Mouse (Mus musculus) cerebellum, adult 2 months (tissue): ENCODE results near the gene Adgrl3. TPM values are rescaled to one million over a fixed set of nuclear protein-coding genes. Genes with fewer than 3 reads are reported as not detected.

Source experiments
- DNase-seq, 2 experiments: peaks; one replicate each; pipeline ENCODE4 v3.0.0; 2021
- H3K27ac ChIP-seq: fragments of 200-500 bp; 2 replicates; pipeline ENCODE4 v1.5.1; 2012; ENCODE audit warnings: low read length, control low read depth, inconsistent platforms; ENCODE audit not compliant: insufficient read depth
- H3K27me3 ChIP-seq: fragments of 200-500 bp; 2 replicates; pipeline ENCODE4 v1.6.1; 2012; ENCODE audit warnings: inconsistent platforms, mild to moderate bottlenecking, low read length, moderate library complexity; ENCODE audit not compliant: control insufficient read depth, insufficient read depth
- H3K4me1 ChIP-seq: fragments of 200-500 bp; 2 replicates; pipeline ENCODE4 v1.6.1; 2011; ENCODE audit warnings: low read length; ENCODE audit not compliant: control insufficient read depth, insufficient read depth
- H3K4me3 ChIP-seq: fragments of 200-500 bp; replicated peaks from 2 replicates; pipeline ENCODE3; 2011; ENCODE audit warnings: mild to moderate bottlenecking, low read depth, low read length, control low read depth; ENCODE audit not compliant: insufficient read depth
- CTCF ChIP-seq: fragments of 200-500 bp; IDR thresholded peaks from 2 replicates; pipeline ENCODE4 v1.5.1; 2011; ENCODE audit warnings: low read depth, mild to moderate bottlenecking, control low read depth, low read length, moderate library complexity, borderline replicate concordance; ENCODE audit not compliant: insufficient read depth
- POLR2A ChIP-seq: fragments of 200-500 bp; IDR thresholded peaks from 2 replicates; pipeline ENCODE4 v1.6.1; 2011; ENCODE audit warnings: low read length, control low read depth, borderline replicate concordance; ENCODE audit not compliant: insufficient read depth
- WGBS: fragments of 180-500 bp; shearing (Covaris S2); methylation state at CpG from one replicate; pipeline ENCODE4 v1.1.7; 2018; 5-methylcytosine and 5-hydroxymethylcytosine counted together
- polyA plus RNA-seq: library from polyadenylated mRNA; depleted of rRNA; stranded (reverse); fragments of >200 nt; gene quantifications from 2 replicates; pipeline ENCODE4 v1.2.3, GENCODE M21; 2012

Gene Adgrl3
- polyA plus RNA-seq, 1 experiment, result 59.3 TPM

DNA sequence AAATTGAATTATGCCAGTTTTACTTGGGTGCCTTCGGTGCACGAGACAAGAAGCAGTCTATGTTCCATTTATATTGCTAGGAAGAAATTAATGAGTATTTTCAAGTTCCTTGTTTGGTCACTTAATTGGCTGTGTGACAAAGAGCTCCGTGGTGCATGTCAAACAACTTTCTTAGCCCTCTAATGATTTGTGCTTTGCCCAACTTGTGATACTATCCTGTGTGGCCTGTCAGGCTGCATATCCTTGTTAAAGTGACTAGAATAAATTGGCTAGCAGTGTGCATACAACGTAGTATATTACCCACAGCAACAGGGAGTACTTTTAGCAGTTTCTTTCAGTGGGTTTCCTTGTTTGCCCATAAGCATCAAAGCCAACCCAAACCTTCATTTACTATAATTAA is 651.1 kb downstream of the Adgrl3 start:
- Histone ChIP-seq H3K4me3 (no peak overlapping the region), H3K27ac (no peak overlapping the region), H3K4me1 (no peaks in the 10 kb centered on the region), H3K27me3 (no peaks in the 10 kb centered on the region)
- TF ChIP-seq CTCF (no peak), POLR2A (no peak)
- DNase-seq, result no peak
- 41% methylated on average over 4 of the region's 4 CpGs for WGBS

DNA sequence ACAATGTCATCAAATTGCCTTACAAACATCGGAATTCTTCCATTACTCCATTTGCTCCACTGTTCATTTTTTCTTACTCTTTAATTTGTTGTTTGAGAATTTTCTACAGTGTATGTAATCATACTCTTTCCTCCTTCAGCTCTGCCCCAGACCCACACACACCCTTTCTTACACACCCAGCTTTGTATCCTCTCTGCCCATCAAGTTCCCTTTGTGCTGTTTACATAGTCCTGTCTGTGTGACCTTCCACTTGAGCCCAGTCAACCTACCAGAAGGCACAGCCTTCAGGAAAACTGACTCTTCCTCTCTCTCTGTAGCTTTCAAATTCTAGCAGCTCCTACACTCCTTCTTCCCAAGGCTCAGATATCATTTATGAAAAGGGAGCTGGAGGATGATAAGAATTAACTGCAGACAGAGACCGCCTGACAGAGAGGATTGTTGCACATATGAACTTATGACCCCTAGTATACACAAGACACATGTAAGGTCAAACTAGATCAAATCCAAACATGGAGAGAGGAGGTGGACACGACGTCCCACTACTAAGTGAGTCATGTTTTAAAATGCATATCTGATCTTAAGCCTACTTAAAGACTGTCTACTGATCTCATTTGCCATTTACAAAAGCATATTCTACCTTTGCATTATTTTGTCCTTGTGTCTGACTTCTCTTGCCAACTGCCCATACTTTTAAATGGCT is 654.5 kb downstream of the Adgrl3 start:
- Histone ChIP-seq H3K4me3 (no peak overlapping the region), H3K27ac (no peak overlapping the region), H3K4me1 (no peaks in the 10 kb centered on the region), H3K27me3 (no peaks in the 10 kb centered on the region)
- TF ChIP-seq POLR2A (no peak), CTCF (no peak)
- DNase-seq, result no peak
- 97% methylated on average over 4 of the region's 4 CpGs for WGBS

DNA sequence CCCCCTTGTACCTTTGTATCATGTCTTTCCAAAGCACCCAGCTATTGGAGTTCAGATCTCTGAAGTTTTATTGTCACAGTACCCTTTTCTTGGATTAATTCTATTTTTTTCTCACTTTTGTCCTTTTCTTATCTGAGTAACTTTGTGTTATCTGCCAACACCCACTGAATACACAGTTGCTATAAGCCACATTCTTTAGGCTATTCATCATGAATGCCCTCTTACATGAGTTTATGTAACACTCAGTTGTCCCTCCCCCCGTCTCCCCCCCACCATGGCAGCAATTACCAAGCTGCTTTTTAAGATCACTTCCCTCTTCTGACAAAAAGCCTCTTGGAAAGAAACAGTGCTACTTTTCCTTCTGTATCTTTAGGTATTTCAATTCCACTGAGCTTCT is 655.0 kb downstream of the Adgrl3 start:
- Histone ChIP-seq H3K4me1 (no peaks in the 10 kb centered on the region), H3K27me3 (no peaks in the 10 kb centered on the region), H3K27ac (no peak overlapping the region), H3K4me3 (no peak overlapping the region)
- TF ChIP-seq CTCF, result no peak
- no peak for TF ChIP-seq POLR2A
- no peak for DNase-seq
- WGBS, result 71% methylated on average over 1 of the region's 1 CpGs

DNA sequence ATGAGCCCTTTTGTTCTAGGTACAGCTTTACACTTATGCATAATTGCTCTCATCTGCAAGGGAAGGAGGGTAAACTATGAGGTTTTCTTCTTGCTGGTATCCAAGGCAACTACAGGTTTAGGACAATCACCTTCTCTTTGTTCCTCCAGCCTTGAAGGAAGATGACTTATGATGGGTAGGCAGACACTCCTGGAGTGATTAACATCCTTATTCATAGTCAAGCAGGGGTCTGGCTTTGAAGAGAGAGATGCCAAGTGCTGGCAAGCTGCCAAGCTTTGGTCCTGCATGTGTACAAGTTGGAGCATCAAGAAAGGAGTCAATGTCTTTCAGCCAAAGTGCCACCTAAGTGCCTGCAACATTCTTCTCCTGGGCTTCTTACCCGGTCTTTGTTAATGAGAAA is 657.0 kb downstream of the Adgrl3 start:
- no peak overlapping the region for H3K27ac ChIP-seq
- H3K4me3 ChIP-seq, result no peak overlapping the region
- WGBS, result 82% methylated on average over 1 of the region's 1 CpGs

DNA sequence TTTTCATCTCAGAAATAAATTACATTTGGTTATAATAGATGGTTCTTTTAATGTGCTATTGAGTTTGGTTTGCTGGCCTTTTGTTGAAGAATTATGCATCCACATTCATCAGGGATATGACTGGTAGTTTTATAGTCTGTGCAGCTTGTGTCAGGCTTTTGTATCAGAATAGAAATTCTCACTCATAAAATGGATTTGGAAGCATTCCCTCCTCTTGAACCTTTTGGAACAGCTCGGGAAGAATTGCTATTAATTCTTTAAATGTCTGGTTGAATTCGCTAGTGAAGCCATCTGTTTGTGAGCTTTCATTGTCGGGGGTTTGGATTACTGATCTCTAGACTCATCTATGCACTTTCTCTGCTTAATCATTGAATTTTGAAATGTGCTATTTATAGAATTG is 666.3 kb downstream of the Adgrl3 start:
- no peaks in the 10 kb centered on the region; the same call in 1 of the 2 replicates for H3K27me3 ChIP-seq
- H3K4me3 ChIP-seq, result no peak overlapping the region
- H3K4me1 ChIP-seq, result no peaks in the 10 kb centered on the region
- no peak overlapping the region for H3K27ac ChIP-seq
- 8% methylated on average over 3 of the region's 3 CpGs for WGBS
- TF ChIP-seq CTCF (no peak), POLR2A (no peak)
- peak in 1 of 2 experiments; percentile 17 for DNase-seq

More for the DNA sequence above, 657.0 kb downstream of the Adgrl3 start:
- TF ChIP-seq CTCF, result no peak
- no peak for TF ChIP-seq POLR2A
- Histone ChIP-seq H3K27me3 (no peaks in the 10 kb centered on the region), H3K4me1 (no peaks in the 10 kb centered on the region)
- no peak for DNase-seq

DNA sequence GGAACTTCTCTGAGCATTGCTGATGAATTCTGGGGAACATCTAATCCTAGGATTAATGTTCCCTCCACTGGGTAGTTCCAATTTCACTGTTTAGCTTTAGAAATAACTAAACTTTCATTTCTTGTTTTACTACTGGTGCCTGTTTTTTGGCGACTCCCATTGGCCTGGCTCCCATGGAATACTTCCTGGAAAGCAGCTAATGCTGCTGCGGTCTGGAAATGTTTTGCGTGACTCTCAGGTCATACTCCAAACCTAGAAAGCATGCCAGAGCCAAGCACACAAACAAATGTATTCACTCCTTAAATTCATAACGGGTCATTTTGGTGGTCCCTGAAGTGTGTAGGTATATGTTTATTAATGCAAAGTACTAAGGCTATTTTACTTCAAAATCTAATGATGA is 666.9 kb downstream of the Adgrl3 start:
- no peaks in the 10 kb centered on the region; the same call in 1 of the 2 replicates for H3K27me3 ChIP-seq
- no peak overlapping the region for H3K27ac ChIP-seq
- TF ChIP-seq POLR2A, result no peak
- no peak for TF ChIP-seq CTCF
- 35% methylated on average over 4 of the region's 4 CpGs for WGBS
- peak in 1 of 2 experiments; percentile 9 for DNase-seq
- no peak overlapping the region for H3K4me3 ChIP-seq
- no peaks in the 10 kb centered on the region for H3K4me1 ChIP-seq

DNA sequence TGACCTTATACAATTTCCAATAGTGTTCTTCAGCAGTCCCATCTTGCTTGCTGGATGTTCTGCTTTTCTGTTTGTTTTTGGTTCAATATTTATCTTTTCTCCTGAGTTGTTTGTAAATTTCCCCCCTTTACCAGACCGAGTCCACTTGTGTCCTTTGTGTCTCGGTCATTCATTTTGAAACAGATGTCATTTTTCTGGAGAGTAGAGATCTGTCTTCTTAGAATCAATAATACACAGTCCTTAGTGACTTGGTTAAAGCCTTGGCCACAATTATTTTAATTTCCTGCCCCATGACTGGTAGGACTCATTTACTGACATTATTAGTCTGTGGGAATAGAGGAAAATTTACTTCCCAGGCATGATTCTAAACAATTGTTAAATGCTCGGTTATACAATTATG is 709.7 kb downstream of the Adgrl3 start:
- no peak for TF ChIP-seq CTCF
- Histone ChIP-seq H3K27ac (no peak overlapping the region), H3K4me3 (no peak overlapping the region), H3K27me3 (no peaks in the 10 kb centered on the region), H3K4me1 (no peaks in the 10 kb centered on the region)
- WGBS, result 89% methylated on average over 3 of the region's 3 CpGs
- no peak for DNase-seq

DNA sequence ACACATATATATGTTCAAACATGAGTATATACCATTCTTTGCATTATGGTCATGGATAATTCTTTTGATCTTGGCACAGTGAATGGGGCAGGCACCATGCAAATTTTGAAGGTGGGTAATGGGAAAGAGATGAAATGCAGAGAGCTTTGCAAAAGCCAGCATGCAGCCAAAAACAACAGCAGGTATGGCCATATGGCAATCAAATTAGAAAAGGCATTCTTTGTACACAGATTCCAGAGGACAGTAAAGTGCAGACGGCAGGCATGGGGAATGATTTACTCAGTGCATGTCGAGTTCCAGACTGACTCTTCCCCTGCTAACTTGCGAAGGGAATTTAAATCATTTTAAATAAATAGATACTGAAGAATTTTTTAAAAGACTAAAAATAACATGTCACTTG is 716.1 kb downstream of the Adgrl3 start:
- DNase-seq, result peak; percentile 74 to 93
- Histone ChIP-seq H3K27ac (no peak overlapping the region), H3K27me3 (no peaks in the 10 kb centered on the region), H3K4me1 (no peaks in the 10 kb centered on the region; the same call in 1 of the 2 replicates), H3K4me3 (no peak overlapping the region)
- TF ChIP-seq POLR2A, result no peak
- TF ChIP-seq CTCF, result no peak
- 5% methylated on average over 3 of the region's 3 CpGs for WGBS
